Mouse (Mus musculus): ENCODE data around the gene Fam186a. TPM values are rescaled to one million over a fixed set of nuclear protein-coding genes. Genes with fewer than 3 reads are reported as not detected.
A peak's percentile ranks its signal among the peaks of the same experiment; 100 is the strongest.
"Not testable (repeated sequence)": the region's sequence is repeated elsewhere in the genome, so short reads cannot be mapped to it uniquely, and the experiment has no call there.

Fam186a gene
- polyA plus RNA-seq, 2 experiments, result 0.05 TPM; not detected in 1

- Histone ChIP-seq H3K9me3 (ENCODE audit: control insufficient read depth, low read length) (no peaks in the 10 kb centered on the region), H3K27ac (replicated peaks; ENCODE audit: low read depth, low read length) (peak overlapping the region; percentile 97), H3K4me2 (replicated peaks; ENCODE audit: low read depth, low read length, severe bottlenecking) (peak overlapping the region; percentile 69), H3K27me3 (ENCODE audit: control insufficient read depth, insufficient read depth, low read length) (no peaks in the 10 kb centered on the region), H3K4me3 (replicated peaks; ENCODE audit: low read length) (peak overlapping the region; percentile 96), H3K9ac (ENCODE audit: low read depth, low read length, severe bottlenecking) (peak overlapping the region; percentile 78), H3K4me1 (ENCODE audit: control insufficient read depth, insufficient read depth, low read length) (0 out of 2 replicates have a peak, but pooled peaks cover 3% of the 10 kb centered on the region), H3K36me3 (ENCODE audit: control insufficient read depth, insufficient read depth, low read length) (no peaks in the 10 kb centered on the region)
- no peak for TF ChIP-seq POLR2A (IDR thresholded peaks at IDR 0.05; ENCODE audit: borderline replicate concordance, extremely low read depth, insufficient read depth, insufficient read length)
- peak; percentile 63 for DNase-seq (ENCODE audit: low spot score)
- peak; percentile 77 for ATAC-seq (ENCODE audit: low FRiP score, low read depth)
- under 1% methylated on average over 78 of the region's 84 CpGs for WGBS
These were observed 6.4 kb upstream of the Fam186a start for GRCm38 (mm10) chr15:99972989-99973911.

GRCm38 (mm10) chr15:99972361-99972988 is 5.6 kb upstream of the Fam186a start:
- Histone ChIP-seq H3K4me3 (replicated peaks; ENCODE audit: low read length) (peak overlapping the region; percentile 96), H3K36me3 (ENCODE audit: control insufficient read depth, insufficient read depth, low read length) (no peaks in the 10 kb centered on the region), H3K27ac (replicated peaks; ENCODE audit: low read depth, low read length) (peak overlapping the region; percentile 97), H3K9ac (ENCODE audit: low read depth, low read length, severe bottlenecking) (peak overlapping the region; percentile 78), H3K27me3 (ENCODE audit: control insufficient read depth, insufficient read depth, low read length) (no peaks in the 10 kb centered on the region), H3K4me1 (ENCODE audit: control insufficient read depth, insufficient read depth, low read length) (0 out of 2 replicates have a peak, but pooled peaks cover 3% of the 10 kb centered on the region), H3K4me2 (replicated peaks; ENCODE audit: low read depth, low read length, severe bottlenecking) (peak overlapping the region; percentile 69), H3K9me3 (ENCODE audit: control insufficient read depth, low read length) (no peaks in the 10 kb centered on the region)
- ATAC-seq (ENCODE audit: low FRiP score, low read depth), result peak; percentile 95
- DNase-seq (ENCODE audit: low spot score), result peak; percentile 95
- TF ChIP-seq POLR2A (IDR thresholded peaks at IDR 0.05; ENCODE audit: borderline replicate concordance, extremely low read depth, insufficient read depth, insufficient read length), result peak; percentile 90
- under 1% methylated on average over 49 of the region's 50 CpGs for WGBS

- WGBS, result 90% methylated on average over 1 of the region's 1 CpGs
- Histone ChIP-seq H3K9ac (ENCODE audit: low read depth, low read length, severe bottlenecking) (no peak overlapping the region), H3K4me3 (replicated peaks; ENCODE audit: low read length) (no peak overlapping the region), H3K36me3 (ENCODE audit: control insufficient read depth, insufficient read depth, low read length) (no peaks in the 10 kb centered on the region), H3K27me3 (ENCODE audit: control insufficient read depth, insufficient read depth, low read length) (no peaks in the 10 kb centered on the region), H3K9me3 (ENCODE audit: control insufficient read depth, low read length) (no peaks in the 10 kb centered on the region), H3K27ac (replicated peaks; ENCODE audit: low read depth, low read length) (no peak overlapping the region), H3K4me1 (ENCODE audit: control insufficient read depth, insufficient read depth, low read length) (0 out of 2 replicates have a peak, but pooled peaks cover 3% of the 10 kb centered on the region), H3K4me2 (replicated peaks; ENCODE audit: low read depth, low read length, severe bottlenecking) (no peak overlapping the region)
- no peak for TF ChIP-seq POLR2A (IDR thresholded peaks at IDR 0.05; ENCODE audit: borderline replicate concordance, extremely low read depth, insufficient read depth, insufficient read length)
- ATAC-seq (ENCODE audit: low FRiP score, low read depth), result no peak
- no peak for DNase-seq (ENCODE audit: low spot score)
These were observed 3.7 kb upstream of the Fam186a start for GRCm38 (mm10) chr15:99970606-99971005.

- not testable (repeated sequence) for H3K4me2 ChIP-seq (replicated peaks; ENCODE audit: low read depth, low read length, severe bottlenecking); ATAC-seq (ENCODE audit: low FRiP score, low read depth); H3K4me1 ChIP-seq (ENCODE audit: control insufficient read depth, insufficient read depth, low read length); H3K9me3 ChIP-seq (ENCODE audit: control insufficient read depth, low read length); H3K36me3 ChIP-seq (ENCODE audit: control insufficient read depth, insufficient read depth, low read length); H3K27me3 ChIP-seq (ENCODE audit: control insufficient read depth, insufficient read depth, low read length); H3K9ac ChIP-seq (ENCODE audit: low read depth, low read length, severe bottlenecking); H3K27ac ChIP-seq (replicated peaks; ENCODE audit: low read depth, low read length); H3K4me3 ChIP-seq (replicated peaks; ENCODE audit: low read length); DNase-seq (ENCODE audit: low spot score)
- 84% methylated on average over 6 of the region's 6 CpGs for WGBS
These were observed 2.9 kb upstream of the Fam186a start, which contains the start of gene Larp4 for GRCm38 (mm10) chr15:99969765-99970164. TSS of gene Larp4 (plus strand) at chr15:99970065.

DNA sequence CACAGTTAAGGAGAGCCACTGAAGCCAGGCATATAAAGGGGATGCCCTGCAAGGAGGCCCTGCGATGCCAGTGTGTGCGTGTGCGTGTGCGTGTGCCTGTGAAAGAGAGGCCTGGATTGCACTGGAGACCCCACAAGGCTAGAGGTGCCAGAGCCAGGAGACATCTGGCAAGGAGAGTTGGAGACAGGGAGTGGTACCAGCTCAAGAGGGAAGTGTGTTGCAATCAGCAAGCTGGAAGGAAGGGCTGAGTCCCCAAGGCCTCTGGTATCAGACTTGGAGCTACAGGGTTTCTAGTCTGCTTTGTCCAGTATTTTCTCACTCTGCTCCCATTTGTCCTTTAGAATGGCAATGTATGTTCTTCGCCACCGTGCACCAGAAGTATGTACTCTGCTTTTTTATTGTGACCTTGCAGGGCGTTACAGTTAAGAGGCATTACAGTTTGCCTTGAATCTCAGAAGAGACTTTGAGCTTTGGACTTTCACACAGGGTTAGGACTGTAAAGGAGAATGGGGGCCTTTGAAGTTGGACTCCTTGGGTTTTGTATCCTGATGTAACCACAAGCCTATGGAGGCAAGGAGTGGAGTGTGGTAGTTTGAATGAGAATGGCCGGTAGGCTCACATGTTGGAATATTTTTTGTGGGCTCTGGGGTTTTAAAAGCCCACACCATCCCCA is 1.6 kb downstream of the Fam186a start:
- 87% methylated on average over 8 of the region's 8 CpGs for WGBS
- no peak for ATAC-seq (ENCODE audit: low FRiP score, low read depth)

More for the DNA sequence above, 1.6 kb downstream of the Fam186a start:
- Histone ChIP-seq H3K4me1 (ENCODE audit: control insufficient read depth, insufficient read depth, low read length) (no peaks in the 10 kb centered on the region), H3K36me3 (ENCODE audit: control insufficient read depth, insufficient read depth, low read length) (no peaks in the 10 kb centered on the region), H3K27me3 (ENCODE audit: control insufficient read depth, insufficient read depth, low read length) (no peaks in the 10 kb centered on the region), H3K9me3 (ENCODE audit: control insufficient read depth, low read length) (no peaks in the 10 kb centered on the region), H3K9ac (ENCODE audit: low read depth, low read length, severe bottlenecking) (no peak overlapping the region), H3K4me3 (replicated peaks; ENCODE audit: low read length) (no peak overlapping the region), H3K27ac (replicated peaks; ENCODE audit: low read depth, low read length) (no peak overlapping the region), H3K4me2 (replicated peaks; ENCODE audit: low read depth, low read length, severe bottlenecking) (no peak overlapping the region)
- DNase-seq (ENCODE audit: low spot score), result no peak
- no peak for TF ChIP-seq POLR2A (IDR thresholded peaks at IDR 0.05; ENCODE audit: borderline replicate concordance, extremely low read depth, insufficient read depth, insufficient read length)

All from limb, embryonic 14.5 days (tissue).